Mouse (Mus musculus) kidney, adult 18-20 months (tissue): ENCODE results near the gene Wdr77.
"Not testable (repeated sequence)": the region's sequence is repeated elsewhere in the genome, so short reads cannot be mapped to it uniquely, and the experiment has no call there.

ENCODE experiments used
- DNase-seq: peaks from one replicate; pipeline ENCODE4 v3.0.0; 2021

Wdr77 gene

GRCm38 (mm10) chr3:105957235-105957634 is 1.9 kb upstream of the Wdr77 start:
- no peak for DNase-seq

GRCm38 (mm10) chr3:105958204-105958603 is 965 bp upstream of the Wdr77 start:
- no peak for DNase-seq

GRCm38 (mm10) chr3:105959585-105959984 is 416 bp downstream of the Wdr77 start:
- DNase-seq: no peak

- DNase-seq: no peak
Measured at GRCm38 (mm10) chr3:105959999-105960398, 830 bp downstream of the Wdr77 start, which contains the start of gene Atp5f1. Atp5f1 (minus strand) TSS chr3:105960099.

- no peak for DNase-seq
Measured at GRCm38 (mm10) chr3:105960700-105961099, 1.5 kb downstream of the Wdr77 start.

- DNase-seq: no peak
Measured at GRCm38 (mm10) chr3:105971831-105972446, 12.8 kb downstream of the Wdr77 start.

DNA sequence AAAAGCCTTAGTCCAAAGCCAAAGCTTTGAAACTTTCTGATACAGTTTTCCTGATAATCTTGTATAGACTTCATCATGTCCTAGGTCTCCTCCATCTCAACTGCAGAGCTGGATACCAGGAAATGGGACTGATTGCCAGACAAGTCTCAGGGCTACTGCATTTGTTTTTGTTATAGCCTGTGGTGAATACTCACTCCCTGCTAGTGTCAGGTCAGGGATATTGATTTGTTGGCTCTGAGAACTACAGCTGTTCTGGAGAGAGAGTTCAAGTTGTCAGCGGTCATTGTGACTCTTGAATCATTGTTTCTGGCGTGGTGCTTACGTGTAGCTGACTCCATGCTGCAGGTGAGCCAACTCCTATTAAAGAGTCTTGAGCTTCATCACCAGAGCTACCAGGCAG is 14.2 kb downstream of the Wdr77 start, which contains the start of gene Ovgp1:
Gene Ovgp1, plus strand, starts transcription at position 301 of the 400 bp plus-strand sequence.
- DNase-seq: no peak

GRCm38 (mm10) chr3:105974174-105974573 is 15.0 kb downstream of the Wdr77 start:
- no peak for DNase-seq

DNA sequence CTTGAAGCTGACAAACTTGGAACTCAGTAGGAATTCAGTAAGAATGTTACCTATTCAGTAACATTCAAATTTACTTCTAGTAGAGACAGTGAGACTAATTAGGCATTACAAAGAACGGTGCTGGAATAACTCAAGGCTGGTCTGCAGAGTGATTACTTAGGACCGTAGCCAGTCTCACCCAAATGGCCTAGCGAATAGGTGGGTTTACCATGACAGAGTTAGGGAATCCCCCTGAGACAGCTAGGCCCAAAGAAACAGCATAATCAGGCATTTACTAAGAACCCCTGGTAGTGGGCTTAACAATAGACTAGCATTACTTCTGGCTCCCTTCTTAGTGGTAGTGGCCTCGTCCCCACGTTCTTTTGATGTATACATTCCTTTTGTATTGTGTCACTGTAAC is 30.4 kb downstream of the Wdr77 start:
- DNase-seq: not testable (repeated sequence)

DNA sequence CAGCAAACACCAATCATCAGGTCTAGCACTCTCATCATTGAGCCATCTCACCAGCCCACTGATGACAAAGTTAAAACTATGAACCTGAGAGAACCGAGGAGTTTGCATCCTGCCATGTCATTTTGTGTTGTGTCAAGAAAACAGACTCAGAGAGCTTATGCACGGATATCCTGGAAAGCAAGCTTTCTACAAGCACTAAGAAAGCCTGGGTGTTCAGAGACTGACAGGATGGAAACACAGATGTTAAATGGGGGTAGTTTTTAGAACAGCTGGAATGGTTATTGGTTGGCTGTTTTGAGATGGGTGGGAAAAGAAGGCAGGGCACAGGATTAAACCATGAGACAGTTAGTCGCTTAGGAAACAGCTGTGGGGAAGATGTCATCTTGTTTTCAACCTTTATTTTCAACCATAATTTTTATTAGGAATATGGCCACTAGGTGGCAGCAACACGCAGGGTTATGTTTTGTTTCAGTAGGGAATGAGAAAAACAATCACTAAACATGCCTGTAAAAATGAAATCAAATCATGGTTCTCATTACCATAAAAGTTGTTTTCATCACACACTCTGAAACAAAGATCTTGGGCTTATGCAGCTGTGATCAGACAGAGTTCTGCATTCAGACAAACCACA is 32.6 kb downstream of the Wdr77 start:
- peak; percentile 35 for DNase-seq

DNA sequence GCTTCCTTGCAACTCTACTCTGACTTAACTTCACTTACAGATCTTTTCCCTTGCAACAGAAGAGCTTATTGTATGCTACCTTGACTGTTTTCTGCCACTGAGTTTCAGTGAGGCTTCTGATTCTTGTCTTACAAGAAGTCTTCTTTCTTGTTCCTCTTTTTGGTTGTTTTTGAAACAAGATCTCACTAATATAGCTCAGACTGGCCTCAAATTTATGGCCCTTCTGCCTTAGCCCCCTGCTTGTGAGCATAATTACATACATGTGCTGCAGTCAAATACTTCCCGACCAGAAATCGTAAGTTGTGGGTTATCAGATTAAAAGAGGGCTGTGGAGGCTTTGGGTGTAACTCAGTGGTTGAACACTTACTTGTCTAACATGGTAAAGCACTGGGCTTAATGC is 35.6 kb downstream of the Wdr77 start:
- no peak for DNase-seq

DNA sequence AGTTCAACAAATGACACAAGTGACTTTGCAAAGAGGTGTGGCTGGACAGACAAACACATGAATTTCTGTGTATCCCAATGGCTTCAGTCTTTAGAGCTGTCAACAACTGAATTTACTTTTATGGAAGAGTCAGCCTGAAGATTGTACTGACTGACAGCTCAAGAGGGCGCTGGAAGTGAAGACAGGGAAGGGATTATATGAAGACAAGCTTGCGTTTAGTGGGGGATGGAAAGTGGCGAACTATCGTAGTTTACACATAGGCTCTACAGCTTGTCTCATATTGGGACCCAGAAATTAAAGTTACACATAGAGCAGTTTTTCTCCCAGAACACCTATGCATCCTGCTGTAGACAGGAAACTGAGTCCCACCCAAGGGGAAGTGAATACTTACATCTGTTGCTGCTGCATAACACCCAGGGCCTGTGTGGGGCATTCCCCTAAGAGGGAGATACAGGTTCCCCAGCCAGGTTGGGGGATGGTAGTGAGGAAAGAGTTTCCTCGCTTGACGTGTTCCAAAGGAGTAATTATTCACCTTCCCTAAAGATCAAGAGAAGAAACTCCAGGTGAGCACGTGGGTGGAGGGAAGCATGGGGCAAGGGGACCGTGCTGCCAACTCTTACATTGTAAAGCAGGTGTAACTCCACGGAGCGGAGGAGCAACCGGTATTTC is 41.7 kb downstream of the Wdr77 start:
- no peak for DNase-seq

DNA sequence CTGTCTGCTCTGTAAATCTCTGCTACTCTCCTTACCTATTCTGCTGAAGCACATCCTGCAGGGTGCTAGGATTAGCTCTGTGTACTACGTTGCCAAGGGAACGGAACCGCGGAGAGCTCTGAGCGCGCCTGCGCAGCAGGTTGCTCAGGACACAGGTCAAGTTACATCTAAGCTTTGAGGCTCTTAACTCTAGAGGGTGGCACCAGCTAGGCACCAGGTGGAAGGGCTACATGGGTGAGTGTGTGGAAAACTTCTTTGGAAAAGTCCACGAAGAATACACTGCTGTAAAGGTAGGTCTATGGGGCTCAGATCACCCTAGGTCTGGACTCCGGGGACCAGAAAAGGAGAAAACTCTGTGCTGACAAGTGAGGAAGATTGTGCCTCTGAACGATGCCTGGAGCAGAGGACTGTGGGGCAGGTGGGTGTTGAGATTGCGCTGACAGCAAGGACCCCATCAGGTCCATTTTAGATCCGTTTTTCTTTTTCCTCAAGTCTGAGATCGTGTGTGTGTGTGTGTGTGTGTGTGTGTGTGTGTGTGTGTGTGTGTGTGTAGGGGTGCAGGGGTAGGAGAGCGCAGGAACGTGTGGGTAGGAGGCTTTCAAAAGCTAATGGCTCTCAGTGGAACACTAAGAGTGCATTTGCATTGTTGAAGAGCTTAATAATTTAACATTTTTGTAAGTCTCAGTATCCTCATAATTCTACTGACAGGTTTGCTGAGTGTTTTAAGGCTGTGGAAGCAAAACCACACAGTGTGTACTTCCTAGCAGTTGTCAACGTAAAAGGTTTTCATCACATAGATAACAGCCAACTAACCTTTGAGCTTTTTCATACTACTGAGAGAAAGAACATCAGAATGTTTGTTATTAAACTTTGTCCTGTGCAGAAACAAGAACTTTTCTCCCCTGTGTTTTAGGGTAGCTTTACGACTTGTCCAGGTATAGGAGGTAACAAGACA is 42.5 kb downstream of the Wdr77 start:
- DNase-seq: peak; percentile 13

DNA sequence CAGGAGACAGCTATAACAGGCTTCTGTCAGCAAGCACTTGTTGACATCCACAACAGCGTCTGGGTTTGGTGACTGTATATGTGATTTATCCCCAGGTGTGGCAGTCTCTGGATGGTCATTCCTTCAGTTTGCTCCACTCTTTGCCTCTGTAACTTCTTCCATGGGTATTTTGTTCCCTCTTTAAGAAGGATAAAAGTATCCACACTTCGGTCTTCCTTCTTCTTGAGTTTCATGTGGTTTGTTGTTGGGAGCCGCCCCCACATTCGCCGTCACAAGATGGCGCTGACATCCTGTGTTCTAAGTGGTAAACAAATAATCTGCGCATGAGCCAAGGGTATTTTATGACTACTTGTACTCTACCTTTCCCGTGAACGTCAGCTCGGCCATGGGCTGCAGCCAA is 44.2 kb downstream of the Wdr77 start:
- not testable (repeated sequence) for DNase-seq

- DNase-seq: no peak
Measured at GRCm38 (mm10) chr3:106014546-106014945, 55.4 kb downstream of the Wdr77 start, which contains the start of gene Pifo. Pifo (minus strand) TSS chr3:106014646.
